Mouse (Mus musculus) stomach, embryonic 15.5 days (tissue): ENCODE data around the gene Vav2. TPM values are rescaled to one million over a fixed set of nuclear protein-coding genes. Genes with fewer than 3 reads are reported as not detected.

Experiments
- ATAC-seq: fragments of 200-750 bp; cut with Nextera tagmentation; 2 replicates; pipeline ENCODE4 v1.8.0; 2017; ENCODE audit warnings: low read depth, moderate number of reproducible peaks, moderate TSS enrichment; ENCODE audit not compliant: insufficient read depth, low FRiP score
- H3K27ac ChIP-seq: fragments of 300-500 bp; sonication (generic); 2 replicates; pipeline ENCODE4 v1.5.1; 2015; ENCODE audit warnings: mild to moderate bottlenecking, inconsistent platforms
- H3K27me3 ChIP-seq: fragments of 300-500 bp; sonication (generic); replicated peaks from 2 replicates; pipeline ENCODE4 v1.6.1; 2015; ENCODE audit warnings: inconsistent platforms
- H3K36me3 ChIP-seq: fragments of 300-500 bp; sonication (generic); 2 replicates; pipeline ENCODE4 v1.6.1; 2015; ENCODE audit warnings: inconsistent platforms
- H3K4me1 ChIP-seq: fragments of 300-500 bp; sonication (generic); 2 replicates; pipeline ENCODE4 v1.6.1; 2015; ENCODE audit warnings: inconsistent platforms
- H3K4me2 ChIP-seq: fragments of 300-500 bp; sonication (generic); 2 replicates; pipeline ENCODE4 v1.6.1; 2015; ENCODE audit warnings: mild to moderate bottlenecking, inconsistent platforms
- H3K4me3 ChIP-seq: fragments of 300-500 bp; sonication (generic); replicated peaks from 2 replicates; pipeline ENCODE4 v1.5.1; 2015; ENCODE audit warnings: inconsistent platforms
- H3K9ac ChIP-seq: fragments of 300-500 bp; sonication (generic); 2 replicates; pipeline ENCODE4 v1.6.1; 2015; ENCODE audit warnings: inconsistent platforms
- H3K9me3 ChIP-seq: fragments of 300-500 bp; sonication (generic); 2 replicates; pipeline ENCODE4 v1.6.1; 2016; ENCODE audit warnings: inconsistent platforms
- WGBS: fragments of 180-500 bp; shearing (Covaris S2); methylation state at CpG from one replicate; pipeline ENCODE4 v1.1.7; 2015; 5-methylcytosine and 5-hydroxymethylcytosine counted together
- polyA plus RNA-seq: library from polyadenylated mRNA; unstranded; fragments of >200 nt; fragmentation: Nextera tagmentation; extraction: Ambion mirVana; gene quantifications from 2 replicates; pipeline ENCODE4 v1.2.1, GENCODE M21; 2015

Vav2 gene
- polyA plus RNA-seq: 7.0 and 7.8 TPM in 2 replicates

GRCm38 (mm10) chr2:27426855-27427457 lies at the start of gene Vav2:
Gene Vav2 (minus strand): TSS chr2:27427033.
- peak within 1 kb of the TSS; percentile 91 for H3K4me3 ChIP-seq
- no peaks in the 10 kb centered on the region for H3K36me3 ChIP-seq
- H3K9me3 ChIP-seq: no peaks in the 10 kb centered on the region
- WGBS: 1% methylated on average over 56 of the region's 58 CpGs
- peak within 1 kb of the TSS; percentile 81 for H3K27ac ChIP-seq
- H3K9ac ChIP-seq: peak within 1 kb of the TSS; percentile 80
- H3K4me2 ChIP-seq: peak within 1 kb of the TSS; percentile 98
- H3K4me1 ChIP-seq: peaks cover 38% of the 10 kb centered on the region
- no peaks in the 10 kb centered on the region for H3K27me3 ChIP-seq
- peak; percentile 94 for ATAC-seq

- no peaks in the 10 kb centered on the region for H3K36me3 ChIP-seq
- peaks cover 37% of the 10 kb centered on the region for H3K4me1 ChIP-seq
- H3K27me3 ChIP-seq: no peaks in the 10 kb centered on the region
- WGBS: under 1% methylated on average over 95 of the region's 96 CpGs
- peak; percentile 98 for ATAC-seq
- peak overlapping the region; percentile 81 for H3K4me2 ChIP-seq
- H3K9me3 ChIP-seq: no peaks in the 10 kb centered on the region
- peak overlapping the region; percentile 93 for H3K4me3 ChIP-seq
- peak overlapping the region; percentile 92 for H3K9ac ChIP-seq
- H3K27ac ChIP-seq: peak overlapping the region; percentile 97
These were observed 48.9 kb upstream of the Vav2 start for GRCm38 (mm10) chr2:27475495-27476302.

- H3K27me3 ChIP-seq: no peaks in the 10 kb centered on the region
- H3K4me3 ChIP-seq: peak overlapping the region; percentile 93
- no peaks in the 10 kb centered on the region for H3K36me3 ChIP-seq
- ATAC-seq: no peak
- peak overlapping the region; percentile 92 for H3K9ac ChIP-seq
- no peaks in the 10 kb centered on the region for H3K9me3 ChIP-seq
- H3K27ac ChIP-seq: peak overlapping the region; percentile 97
- peak overlapping the region; percentile 81 for H3K4me2 ChIP-seq
- H3K4me1 ChIP-seq: peaks cover 43% of the 10 kb centered on the region
- under 1% methylated on average over 74 of the region's 84 CpGs for WGBS
These were observed 48.0 kb upstream of the Vav2 start for GRCm38 (mm10) chr2:27474621-27475484.

GRCm38 (mm10) chr2:27473911-27474310 lies 47.1 kb upstream of the Vav2 start:
- 20% methylated on average over 4 of the region's 4 CpGs for WGBS
- H3K27ac ChIP-seq: peak overlapping the region; percentile 97
- no peaks in the 10 kb centered on the region for H3K9me3 ChIP-seq
- peak overlapping the region; percentile 81 for H3K4me2 ChIP-seq
- no peaks in the 10 kb centered on the region for H3K27me3 ChIP-seq
- ATAC-seq: no peak
- no peaks in the 10 kb centered on the region for H3K36me3 ChIP-seq
- peak overlapping the region; percentile 92 for H3K9ac ChIP-seq
- H3K4me1 ChIP-seq: peaks cover 52% of the 10 kb centered on the region
- peak overlapping the region; percentile 93 for H3K4me3 ChIP-seq

- ATAC-seq: no peak
- peaks cover 54% of the 10 kb centered on the region for H3K4me1 ChIP-seq
These were observed 46.4 kb upstream of the Vav2 start for GRCm38 (mm10) chr2:27473061-27473765.

GRCm38 (mm10) chr2:27471170-27471584 lies 44.3 kb upstream of the Vav2 start:
- no peaks in the 10 kb centered on the region for H3K9me3 ChIP-seq
- H3K36me3 ChIP-seq: peaks cover 3% of the 10 kb centered on the region; the same call in 1 of the 2 replicates
- no peak overlapping the region for H3K4me3 ChIP-seq
- H3K27ac ChIP-seq: no peak overlapping the region
- H3K27me3 ChIP-seq: no peaks in the 10 kb centered on the region
- H3K9ac ChIP-seq: no peak overlapping the region
- H3K4me2 ChIP-seq: no peak overlapping the region
- peaks cover 55% of the 10 kb centered on the region for H3K4me1 ChIP-seq
- no peak for ATAC-seq

More at GRCm38 (mm10) chr2:27473061-27473765, 46.4 kb upstream of the Vav2 start:
- peak overlapping the region; percentile 97; the same call in 1 of the 2 replicates for H3K27ac ChIP-seq
- H3K36me3 ChIP-seq: no peaks in the 10 kb centered on the region
- peak overlapping the region; percentile 7; the same call in 1 of the 2 replicates for H3K9ac ChIP-seq
- peak overlapping the region; percentile 93 for H3K4me3 ChIP-seq
- H3K27me3 ChIP-seq: no peaks in the 10 kb centered on the region
- 56% methylated on average over 7 of the region's 7 CpGs for WGBS
- peak overlapping the region; percentile 81 for H3K4me2 ChIP-seq
- H3K9me3 ChIP-seq: no peaks in the 10 kb centered on the region

- no peaks in the 10 kb centered on the region for H3K27me3 ChIP-seq
- ATAC-seq: no peak
- no peak overlapping the region for H3K27ac ChIP-seq
- peaks cover 3% of the 10 kb centered on the region; the same call in 1 of the 2 replicates for H3K36me3 ChIP-seq
- peaks cover 55% of the 10 kb centered on the region for H3K4me1 ChIP-seq
- H3K4me2 ChIP-seq: no peak overlapping the region
- 84% methylated on average over 2 of the region's 2 CpGs for WGBS
- H3K9ac ChIP-seq: no peak overlapping the region
- H3K9me3 ChIP-seq: no peaks in the 10 kb centered on the region
- no peak overlapping the region for H3K4me3 ChIP-seq
These were observed 43.7 kb upstream of the Vav2 start for GRCm38 (mm10) chr2:27470535-27470934.

- Histone ChIP-seq H3K27ac (no peak overlapping the region), H3K36me3 (peaks cover 3% of the 10 kb centered on the region; the same call in 1 of the 2 replicates), H3K9ac (no peak overlapping the region), H3K9me3 (no peaks in the 10 kb centered on the region), H3K4me2 (no peak overlapping the region), H3K27me3 (no peaks in the 10 kb centered on the region), H3K4me1 (peaks cover 55% of the 10 kb centered on the region), H3K4me3 (no peak overlapping the region)
- no peak for ATAC-seq
- 65% methylated on average over 3 of the region's 3 CpGs for WGBS
These were observed 43.1 kb upstream of the Vav2 start for GRCm38 (mm10) chr2:27469991-27470355.

- Histone ChIP-seq H3K4me1 (peaks cover 55% of the 10 kb centered on the region), H3K9me3 (no peaks in the 10 kb centered on the region), H3K36me3 (peaks cover 3% of the 10 kb centered on the region), H3K4me3 (no peak overlapping the region), H3K27me3 (no peaks in the 10 kb centered on the region), H3K9ac (no peak overlapping the region), H3K4me2 (no peak overlapping the region), H3K27ac (no peak overlapping the region)
- 56% methylated on average over 4 of the region's 4 CpGs for WGBS
- ATAC-seq: no peak
These were observed 42.6 kb upstream of the Vav2 start for GRCm38 (mm10) chr2:27469292-27469990.

GRCm38 (mm10) chr2:27462901-27463300 lies 36.1 kb upstream of the Vav2 start:
- ATAC-seq: no peak
- H3K27ac ChIP-seq: no peak overlapping the region
- H3K9ac ChIP-seq: no peak overlapping the region
- no peak overlapping the region for H3K4me2 ChIP-seq
- no peaks in the 10 kb centered on the region for H3K9me3 ChIP-seq
- 89% methylated on average over 4 of the region's 4 CpGs for WGBS
- no peaks in the 10 kb centered on the region for H3K27me3 ChIP-seq
- peaks cover 58% of the 10 kb centered on the region for H3K36me3 ChIP-seq
- H3K4me1 ChIP-seq: peaks cover 4% of the 10 kb centered on the region; the same call in 1 of the 2 replicates
- no peak overlapping the region for H3K4me3 ChIP-seq
